Mouse (Mus musculus): ENCODE measurements around the gene Matn1. TPM values are rescaled to one million over a fixed set of nuclear protein-coding genes. Genes with fewer than 3 reads are reported as not detected.
A peak's percentile ranks its signal among the peaks of the same experiment; 100 is the strongest.

The Matn1 gene
- polyA plus RNA-seq, 1 experiment from 2014 or later, result not detected

- Histone ChIP-seq H3K9me3 (no peaks in the 10 kb centered on the region), H3K27me3 (replicated peaks) (no peaks in the 10 kb centered on the region), H3K4me2 (no peak overlapping the region), H3K9ac (no peak overlapping the region), H3K36me3 (no peaks in the 10 kb centered on the region), H3K27ac (no peak overlapping the region), H3K4me1 (no peaks in the 10 kb centered on the region), H3K4me3 (replicated peaks) (no peak overlapping the region)
- WGBS, result 80% methylated on average over 10 of the region's 10 CpGs
- ATAC-seq (ENCODE audit: insufficient read depth, low FRiP score, low read depth), result no peak
Observed at GRCm38 (mm10) chr4:130957156-130957555, 13.0 kb downstream of the Matn1 start.

- Histone ChIP-seq H3K27me3 (replicated peaks) (no peaks in the 10 kb centered on the region), H3K9me3 (no peaks in the 10 kb centered on the region), H3K36me3 (no peaks in the 10 kb centered on the region), H3K4me2 (no peak overlapping the region), H3K27ac (no peak overlapping the region), H3K9ac (no peak overlapping the region), H3K4me1 (no peaks in the 10 kb centered on the region), H3K4me3 (replicated peaks) (no peak overlapping the region)
- ATAC-seq (ENCODE audit: insufficient read depth, low FRiP score, low read depth), result no peak
- 67% methylated on average over 5 of the region's 5 CpGs for WGBS
Observed at GRCm38 (mm10) chr4:130958812-130959211, 14.6 kb downstream of the Matn1 start.

- Histone ChIP-seq H3K4me2 (no peak overlapping the region), H3K9ac (no peak overlapping the region), H3K27ac (no peak overlapping the region), H3K4me3 (replicated peaks) (no peak overlapping the region), H3K4me1 (no peaks in the 10 kb centered on the region), H3K36me3 (no peaks in the 10 kb centered on the region), H3K27me3 (replicated peaks) (no peaks in the 10 kb centered on the region), H3K9me3 (no peaks in the 10 kb centered on the region)
- ATAC-seq (ENCODE audit: insufficient read depth, low FRiP score, low read depth), result no peak
- 48% methylated on average over 6 of the region's 6 CpGs for WGBS
Observed at GRCm38 (mm10) chr4:130959678-130960077, 15.5 kb downstream of the Matn1 start.

GRCm38 (mm10) chr4:130960118-130960734, 16.0 kb downstream of the Matn1 start:
- WGBS, result 22% methylated on average over 9 of the region's 9 CpGs
- Histone ChIP-seq H3K4me3 (replicated peaks) (no peak overlapping the region), H3K4me2 (no peak overlapping the region), H3K4me1 (no peaks in the 10 kb centered on the region), H3K27me3 (replicated peaks) (no peaks in the 10 kb centered on the region), H3K36me3 (no peaks in the 10 kb centered on the region), H3K9me3 (no peaks in the 10 kb centered on the region), H3K27ac (no peak overlapping the region), H3K9ac (no peak overlapping the region)
- no peak for ATAC-seq (ENCODE audit: insufficient read depth, low FRiP score, low read depth)

- Histone ChIP-seq H3K4me1 (no peaks in the 10 kb centered on the region), H3K4me2 (no peak overlapping the region), H3K27ac (no peak overlapping the region), H3K4me3 (replicated peaks) (no peak overlapping the region), H3K27me3 (replicated peaks) (no peaks in the 10 kb centered on the region), H3K9me3 (no peaks in the 10 kb centered on the region), H3K9ac (no peak overlapping the region), H3K36me3 (no peaks in the 10 kb centered on the region)
- 89% methylated on average over 1 of the region's 1 CpGs for WGBS
- no peak for ATAC-seq (ENCODE audit: insufficient read depth, low FRiP score, low read depth)
Observed at GRCm38 (mm10) chr4:130971278-130971677, 27.1 kb downstream of the Matn1 start.

- Histone ChIP-seq H3K27ac (no peak overlapping the region), H3K9me3 (no peaks in the 10 kb centered on the region), H3K36me3 (no peaks in the 10 kb centered on the region), H3K4me1 (no peaks in the 10 kb centered on the region), H3K4me3 (replicated peaks) (no peak overlapping the region), H3K9ac (no peak overlapping the region), H3K27me3 (replicated peaks) (no peaks in the 10 kb centered on the region), H3K4me2 (no peak overlapping the region)
- ATAC-seq (ENCODE audit: insufficient read depth, low FRiP score, low read depth), result no peak
- WGBS, result 61% methylated on average over 5 of the region's 5 CpGs
Observed at GRCm38 (mm10) chr4:130972421-130972829, 28.2 kb downstream of the Matn1 start.

GRCm38 (mm10) chr4:130973332-130974263, 29.4 kb downstream of the Matn1 start:
- Histone ChIP-seq H3K27me3 (replicated peaks) (no peaks in the 10 kb centered on the region), H3K9ac (no peak overlapping the region), H3K4me3 (replicated peaks) (no peak overlapping the region), H3K4me2 (no peak overlapping the region), H3K36me3 (no peaks in the 10 kb centered on the region), H3K9me3 (no peaks in the 10 kb centered on the region), H3K4me1 (no peaks in the 10 kb centered on the region), H3K27ac (no peak overlapping the region)
- ATAC-seq (ENCODE audit: insufficient read depth, low FRiP score, low read depth), result no peak
- 69% methylated on average over 19 of the region's 19 CpGs for WGBS

- H3K4me3 ChIP-seq (replicated peaks), result no peak overlapping the region
- H3K4me1 ChIP-seq, result no peaks in the 10 kb centered on the region
- no peaks in the 10 kb centered on the region for H3K36me3 ChIP-seq
- H3K27ac ChIP-seq, result no peak overlapping the region
- ATAC-seq (ENCODE audit: insufficient read depth, low FRiP score, low read depth), result no peak
- H3K9me3 ChIP-seq, result no peaks in the 10 kb centered on the region
- 68% methylated on average over 3 of the region's 3 CpGs for WGBS
- H3K4me2 ChIP-seq, result no peak overlapping the region
- no peaks in the 10 kb centered on the region for H3K27me3 ChIP-seq (replicated peaks)
- H3K9ac ChIP-seq, result no peak overlapping the region
Observed at GRCm38 (mm10) chr4:130978981-130979380, 34.8 kb downstream of the Matn1 start.

GRCm38 (mm10) chr4:130984416-130985182, 40.4 kb downstream of the Matn1 start:
- Histone ChIP-seq H3K27ac (no peak overlapping the region), H3K36me3 (no peaks in the 10 kb centered on the region), H3K4me1 (no peaks in the 10 kb centered on the region), H3K9me3 (no peaks in the 10 kb centered on the region), H3K4me2 (no peak overlapping the region), H3K4me3 (replicated peaks) (no peak overlapping the region), H3K9ac (no peak overlapping the region), H3K27me3 (replicated peaks) (no peaks in the 10 kb centered on the region)
- ATAC-seq (ENCODE audit: insufficient read depth, low FRiP score, low read depth), result no peak
- WGBS, result 54% methylated on average over 17 of the region's 17 CpGs

- H3K9me3 ChIP-seq, result no peaks in the 10 kb centered on the region
- H3K27ac ChIP-seq, result no peak overlapping the region
- ATAC-seq (ENCODE audit: insufficient read depth, low FRiP score, low read depth), result no peak
- H3K4me2 ChIP-seq, result no peak overlapping the region
- H3K9ac ChIP-seq, result no peak overlapping the region
- 75% methylated on average over 4 of the region's 4 CpGs for WGBS
- H3K36me3 ChIP-seq, result no peaks in the 10 kb centered on the region
- H3K4me3 ChIP-seq (replicated peaks), result no peak overlapping the region
- H3K4me1 ChIP-seq, result no peaks in the 10 kb centered on the region
- H3K27me3 ChIP-seq (replicated peaks), result no peaks in the 10 kb centered on the region
Observed at GRCm38 (mm10) chr4:130987046-130987445, 42.9 kb downstream of the Matn1 start.

GRCm38 (mm10) chr4:130988219-130988839, 44.1 kb downstream of the Matn1 start:
- WGBS, result 79% methylated on average over 6 of the region's 6 CpGs
- H3K9me3 ChIP-seq, result no peaks in the 10 kb centered on the region
- ATAC-seq (ENCODE audit: insufficient read depth, low FRiP score, low read depth), result peak; percentile 35; the same call in 1 of the 2 replicates

More at GRCm38 (mm10) chr4:130988219-130988839, 44.1 kb downstream of the Matn1 start:
- Histone ChIP-seq H3K4me3 (replicated peaks) (no peak overlapping the region), H3K9ac (no peak overlapping the region), H3K36me3 (no peaks in the 10 kb centered on the region), H3K4me1 (no peaks in the 10 kb centered on the region), H3K4me2 (no peak overlapping the region), H3K27me3 (replicated peaks) (no peaks in the 10 kb centered on the region), H3K27ac (no peak overlapping the region)
